Mouse (Mus musculus): ENCODE results near the gene 6330403K07Rik. TPM values are rescaled to one million over a fixed set of nuclear protein-coding genes. Genes with fewer than 3 reads are reported as not detected.

The 6330403K07Rik gene
- total RNA-seq (2021), result 100 to 1,000 TPM; 217 to 253 TPM

GRCm38 (mm10) chr11:71033163-71033761 is at the start of gene 6330403K07Rik:
Gene 6330403K07Rik (minus strand): TSS chr11:71033513.
- DNase-seq (ENCODE audit: low spot score in 2 of 2), result peak; percentile 67 to 74
- intact Hi-C loops (cut with DNase I), result no loop called here

- intact Hi-C loops (cut with DNase I), result no loop called here
- no peak for DNase-seq (ENCODE audit: low spot score in 2 of 2)
Observed at GRCm38 (mm10) chr11:71076342-71076741, 43.0 kb upstream of the 6330403K07Rik start.

DNA sequence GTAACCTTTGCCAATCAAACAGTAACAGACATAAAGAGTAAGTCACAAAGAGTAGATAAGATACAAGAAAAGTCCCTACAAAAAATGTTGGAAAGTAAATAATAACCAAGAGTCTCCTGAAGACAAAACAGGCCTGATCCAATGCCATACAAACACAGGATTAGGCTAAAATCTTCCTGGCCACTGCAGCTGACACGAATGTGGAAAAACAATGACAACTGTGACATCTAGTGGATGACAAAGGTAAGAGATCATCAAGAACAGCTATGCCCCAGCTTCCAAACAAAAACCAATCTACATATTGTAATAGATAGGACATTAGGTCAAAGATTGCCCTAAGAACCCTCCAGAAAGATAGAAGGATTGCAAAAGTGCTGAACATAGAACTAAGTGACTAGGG is 19.2 kb upstream of the 6330403K07Rik start:
- intact Hi-C loops (cut with DNase I), result loop anchor here (10.0 kb wide), 1 partner anchor 48 kb away; the partner anchor contains the start of gene Dhx33
- DNase-seq (ENCODE audit: low spot score in 2 of 2), result no peak

DNA sequence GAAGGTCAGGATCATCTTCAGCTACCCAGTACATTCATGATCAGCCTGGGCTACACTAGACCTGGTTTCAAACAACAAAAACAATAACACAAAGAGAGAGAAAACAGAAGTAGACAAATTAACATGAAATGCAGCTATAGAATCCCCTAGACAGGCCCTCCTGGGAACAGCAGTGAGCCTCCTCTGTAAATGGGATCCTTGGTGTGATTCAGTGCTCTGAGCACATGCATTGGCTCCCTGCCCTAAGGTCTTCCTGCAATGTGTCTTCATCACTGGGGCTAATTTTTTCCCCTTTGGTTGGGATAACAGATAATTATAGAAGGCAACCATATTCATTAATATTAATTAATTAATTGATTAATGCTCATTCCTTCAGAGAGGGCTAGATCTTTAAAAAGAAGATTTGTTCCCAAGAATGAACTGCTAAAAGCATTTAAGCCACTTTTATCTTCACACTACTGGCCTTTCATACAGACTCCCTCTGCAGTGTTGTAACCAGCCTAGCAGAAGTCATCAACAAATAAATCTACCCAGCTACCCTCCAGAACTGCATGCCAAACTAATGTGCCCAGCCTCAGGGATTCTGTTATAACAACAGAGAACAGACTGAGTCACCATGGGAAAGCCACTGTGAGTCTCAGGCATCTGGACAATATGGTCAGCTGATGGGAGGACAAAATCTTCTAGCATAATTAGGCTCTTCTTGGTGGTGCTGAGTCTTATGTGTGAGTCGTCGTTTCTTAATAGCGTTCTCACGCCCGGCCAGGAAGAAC is 6.4 kb upstream of the 6330403K07Rik start:
- intact Hi-C loops (cut with DNase I), result no loop called here
- DNase-seq (ENCODE audit: low spot score in 2 of 2), result no peak

DNA sequence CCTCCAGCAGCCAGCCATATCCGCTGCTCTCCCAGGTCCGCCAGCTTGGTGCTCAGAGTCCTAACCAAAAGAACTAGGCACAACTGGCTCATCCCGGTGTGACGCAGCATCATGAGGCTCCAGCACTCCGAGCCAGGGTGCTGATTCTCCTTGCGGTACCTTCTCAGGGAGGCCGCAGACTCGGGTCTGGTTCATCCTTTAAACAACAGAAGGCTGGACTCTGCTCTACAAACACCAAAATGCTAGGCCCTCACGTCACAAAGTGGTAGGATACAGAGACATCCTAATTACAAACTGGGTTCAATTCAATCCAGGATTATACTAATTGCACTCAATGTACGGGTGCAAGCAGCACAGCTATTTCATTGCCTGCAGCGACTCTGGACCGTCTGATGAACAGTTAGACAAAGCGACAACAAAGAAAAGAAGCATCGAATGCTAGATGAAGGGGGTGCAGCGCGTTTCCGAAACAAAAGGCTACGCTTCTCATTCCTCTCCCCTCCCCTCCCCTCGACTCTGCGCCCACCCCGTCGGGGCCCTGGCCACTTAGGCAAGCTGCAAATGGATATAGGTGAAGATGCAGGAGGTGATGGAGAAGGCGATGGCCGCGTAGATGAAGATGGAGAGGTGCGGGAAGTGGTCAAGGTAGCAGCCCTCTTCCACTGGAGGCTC is 686 bp downstream of the 6330403K07Rik start:
- peak; percentile 53 to 55 for DNase-seq (ENCODE audit: low spot score in 2 of 2)
- intact Hi-C loops (cut with DNase I), result no loop called here

DNA sequence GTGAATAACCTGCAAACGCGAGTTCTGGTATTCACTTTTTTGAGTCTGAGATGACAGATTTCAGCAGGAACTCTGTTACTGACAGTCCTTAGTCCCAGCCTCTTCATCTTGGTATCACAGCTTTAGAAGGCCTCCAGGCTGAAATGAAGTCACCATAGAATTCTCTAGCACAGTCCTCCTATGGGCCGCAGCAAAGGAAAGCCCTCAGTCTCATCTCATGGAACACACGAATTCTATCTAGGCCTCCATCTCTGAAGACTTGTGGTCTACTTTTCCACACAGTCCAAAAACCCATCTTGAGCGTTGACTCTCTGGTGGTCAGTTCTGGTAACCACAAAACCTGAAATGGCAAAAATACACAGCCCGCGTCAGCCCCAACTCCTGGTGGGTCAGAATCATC is 1.2 kb downstream of the 6330403K07Rik start:
- DNase-seq (ENCODE audit: low spot score in 2 of 2), result no peak

GRCm38 (mm10) chr11:71029403-71030118 is 3.8 kb downstream of the 6330403K07Rik start:
- DNase-seq (ENCODE audit: low spot score in 2 of 2), result no peak
- intact Hi-C loops (cut with DNase I), result no loop called here

More for the DNA sequence above, 1.2 kb downstream of the 6330403K07Rik start:
- intact Hi-C loops (cut with DNase I), result no loop called here

DNA sequence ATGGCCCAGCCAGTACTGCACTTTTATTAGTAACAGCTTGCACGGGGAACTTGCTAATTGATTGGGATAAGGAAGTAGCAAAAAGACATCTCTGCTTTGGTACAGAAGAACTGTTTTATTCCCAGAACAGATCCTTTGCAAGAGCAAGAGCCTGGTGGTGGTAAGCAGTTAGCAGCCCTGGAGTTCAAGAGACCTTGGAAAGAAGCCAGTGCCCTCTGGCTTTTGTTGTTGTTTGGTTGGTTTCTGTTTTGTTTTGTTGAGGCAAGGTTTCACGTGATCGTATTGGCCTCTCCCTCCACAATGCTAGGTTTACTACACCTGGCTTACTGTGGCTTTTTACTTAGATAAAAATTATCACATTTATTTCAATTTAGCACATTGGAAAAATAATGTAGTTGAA is 5.0 kb downstream of the 6330403K07Rik start:
- DNase-seq (ENCODE audit: low spot score in 2 of 2), result no peak
- intact Hi-C loops (cut with DNase I), result no loop called here

DNA sequence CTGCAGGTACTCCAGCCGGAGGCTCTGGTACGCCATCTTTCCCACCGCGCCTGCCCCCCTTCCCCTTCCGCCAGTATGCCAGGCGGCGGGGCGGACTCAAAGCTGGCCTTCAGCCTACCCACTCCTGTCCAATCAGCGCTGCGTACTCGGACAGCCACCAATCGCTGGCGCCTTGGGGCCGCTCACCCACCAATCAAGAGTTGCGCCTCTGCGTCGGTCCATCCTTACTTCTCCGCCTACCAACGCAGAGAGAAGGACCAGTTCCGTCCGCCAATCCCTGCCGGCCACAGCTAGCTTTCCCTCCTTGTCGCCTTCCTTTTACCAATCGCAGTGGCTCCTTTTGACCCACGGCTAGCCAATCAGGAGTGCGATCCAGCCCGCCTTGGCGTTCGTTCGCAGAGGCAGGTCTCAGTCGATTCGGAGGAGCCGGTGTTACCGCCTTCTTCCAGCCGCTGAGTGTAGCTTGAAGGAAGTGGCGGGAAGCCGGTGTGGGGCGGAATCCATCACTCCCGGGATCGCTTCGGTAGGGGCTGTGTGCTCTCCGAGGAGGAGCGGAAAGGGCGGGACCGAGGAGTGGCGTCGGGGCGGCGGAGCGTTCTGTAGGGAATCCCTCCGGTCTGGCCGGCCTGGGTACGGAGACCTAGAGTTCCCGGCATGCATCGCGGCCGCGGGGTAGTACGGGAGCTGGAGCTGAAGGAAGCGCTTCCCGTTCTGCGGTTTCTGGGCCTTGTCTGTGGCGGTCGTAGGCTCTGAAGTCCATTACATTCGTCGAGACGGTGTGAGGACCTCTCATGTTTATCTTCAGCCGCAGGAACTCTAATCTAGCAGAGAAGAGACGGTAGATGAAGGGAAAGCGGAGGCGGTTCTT is 13.9 kb downstream of the 6330403K07Rik start, which contains the start of the genes Mis12 and Derl2:
Gene Mis12 (plus strand): TSS at position 411 of the 868 bp plus-strand sequence.
Gene Derl2 (minus strand): TSS at position 641 of the 868 bp plus-strand sequence.
- peak; percentile 99 for DNase-seq (ENCODE audit: low spot score in 2 of 2)
- intact Hi-C loops (cut with DNase I), result loop anchor here (1.0 kb wide), 1 partner anchor 15 kb away; the partner anchor contains the start of gene Dhx33

- intact Hi-C loops (cut with DNase I), result loop anchor here (1.0 kb wide), 1 partner anchor 14 kb away; the partner anchor contains the start of gene Dhx33
- no peak for DNase-seq (ENCODE audit: low spot score in 2 of 2)
Observed at GRCm38 (mm10) chr11:71018416-71019200, 14.7 kb downstream of the 6330403K07Rik start.

- no peak for DNase-seq (ENCODE audit: low spot score in 2 of 2)
- intact Hi-C loops (cut with DNase I), result no loop called here
Observed at GRCm38 (mm10) chr11:71017051-71017450, 16.3 kb downstream of the 6330403K07Rik start.

- intact Hi-C loops (cut with DNase I), result no loop called here
- no peak for DNase-seq (ENCODE audit: low spot score in 2 of 2)
Observed at GRCm38 (mm10) chr11:71012743-71013142, 20.6 kb downstream of the 6330403K07Rik start.

DNA sequence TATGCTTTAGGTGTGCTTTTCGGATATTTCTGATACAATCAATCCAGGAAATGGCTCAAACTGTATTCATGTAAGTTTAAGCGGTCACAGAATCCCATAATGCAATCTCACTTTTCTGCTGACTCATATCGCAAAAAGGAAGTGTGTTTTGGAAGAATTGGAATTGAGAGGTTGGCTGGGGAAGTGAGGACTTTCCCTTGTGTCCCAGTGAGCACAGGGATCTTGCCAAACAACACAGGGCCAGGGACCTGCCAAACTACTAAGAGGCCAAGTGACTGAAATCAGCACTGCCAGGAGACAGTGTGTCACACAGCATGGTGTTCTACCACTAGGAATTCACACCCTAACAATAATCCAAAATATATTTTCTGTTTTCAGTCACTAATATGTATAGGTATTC is 25.0 kb downstream of the 6330403K07Rik start:
- no peak for DNase-seq (ENCODE audit: low spot score in 2 of 2)
- intact Hi-C loops (cut with DNase I), result loop anchor here (10.0 kb wide), 1 partner anchor 46 kb away; no protein-coding TSS in a partner anchor

- no peak for DNase-seq (ENCODE audit: low spot score in 2 of 2)
- intact Hi-C loops (cut with DNase I), result loop anchor here (10.0 kb wide), 1 partner anchor 47 kb away; no protein-coding TSS in a partner anchor
Observed at GRCm38 (mm10) chr11:71007831-71008230, 25.5 kb downstream of the 6330403K07Rik start.

GRCm38 (mm10) chr11:71007026-71007425 is 26.3 kb downstream of the 6330403K07Rik start:
- intact Hi-C loops (cut with DNase I), result loop anchor here (10.0 kb wide), 1 partner anchor 48 kb away; no protein-coding TSS in a partner anchor
- no peak for DNase-seq (ENCODE audit: low spot score in 2 of 2)

- no peak for DNase-seq (ENCODE audit: low spot score in 2 of 2)
- intact Hi-C loops (cut with DNase I), result loop anchor here (10.0 kb wide), 1 partner anchor 50 kb away; no protein-coding TSS in a partner anchor
Observed at GRCm38 (mm10) chr11:71005046-71005445, 28.3 kb downstream of the 6330403K07Rik start.

DNA sequence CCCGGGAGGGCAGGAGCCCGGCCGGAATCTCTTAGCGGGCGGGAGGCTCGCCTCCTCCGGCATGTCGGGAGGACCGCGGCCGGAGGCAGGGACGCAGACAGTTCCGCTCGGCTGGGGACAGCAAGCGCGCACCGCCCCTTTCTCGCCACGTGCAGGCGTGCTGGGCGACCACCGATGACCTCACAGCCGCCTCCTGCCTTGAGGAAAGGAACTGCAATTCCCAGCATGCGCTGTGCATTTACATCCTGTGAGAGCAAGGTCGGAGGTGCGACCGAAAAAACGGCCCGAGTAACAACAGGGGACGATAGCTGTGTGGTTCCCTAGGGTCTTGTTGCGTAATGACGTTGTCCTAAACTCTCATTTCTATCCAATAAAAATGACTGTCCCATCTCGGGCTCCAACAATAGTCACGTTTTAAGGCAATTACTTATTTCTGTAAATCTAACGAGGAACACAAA is 29.0 kb downstream of the 6330403K07Rik start, which contains the start of gene Dhx33:
Gene Dhx33 (minus strand): TSS at position 122 of the 458 bp plus-strand sequence.
- intact Hi-C loops (cut with DNase I), result loop anchor here (1.0 to 10.0 kb wide), 2 partner anchors 15 to 50 kb away; partner anchors contain the start of genes Derl2 and Mis12
- DNase-seq (ENCODE audit: low spot score in 2 of 2), result peak; percentile 97 to 98

All from left cerebral cortex, postnatal 36 days (tissue).